Mouse (Mus musculus) forebrain, postnatal 0 days (tissue): ENCODE measurements at regions not wholly inside any gene's neighbourhood (a gene's known extent, or its start where the extent isn't known, plus 50 kb on each side); places are given as distances from the start of the nearest gene placed in this dataset.
A peak's percentile ranks its signal among the peaks of the same experiment; 100 is the strongest.

Source experiments
- ATAC-seq: fragments of 200-750 bp; cut with Nextera tagmentation; 2 replicates; pipeline ENCODE4 v1.8.0; 2017; ENCODE audit warnings: mild to moderate bottlenecking, moderate library complexity
- DNase-seq: peaks from one replicate; pipeline ENCODE4 v3.0.0-alpha.2; 2015
- H3K27ac ChIP-seq: fragments of 300-500 bp; sonication (generic); 2 replicates; pipeline ENCODE4 v1.5.1; 2014; ENCODE audit warnings: low read depth, mild to moderate bottlenecking, antibody characterized with exemption, low read length, moderate library complexity, mixed read lengths
- H3K27me3 ChIP-seq: fragments of 300-500 bp; sonication (generic); 2 replicates; pipeline ENCODE4 v1.6.1; 2014; ENCODE audit warnings: mild to moderate bottlenecking, low read length, mixed read lengths; ENCODE audit not compliant: insufficient read depth
- H3K36me3 ChIP-seq: fragments of 300-500 bp; sonication (generic); 2 replicates; pipeline ENCODE4 v1.6.1; 2014; ENCODE audit warnings: mild to moderate bottlenecking, moderate library complexity; ENCODE audit not compliant: insufficient read depth
- H3K4me1 ChIP-seq: fragments of 300-500 bp; sonication (generic); 2 replicates; pipeline ENCODE4 v1.6.1; 2014; ENCODE audit warnings: antibody characterized with exemption; ENCODE audit not compliant: insufficient read depth
- H3K4me2 ChIP-seq: fragments of 300-500 bp; sonication (generic); 2 replicates; pipeline ENCODE4 v1.6.1; 2014; ENCODE audit warnings: low read depth, mild to moderate bottlenecking, moderate library complexity
- H3K4me3 ChIP-seq: fragments of 300-500 bp; sonication (generic); 2 replicates; pipeline ENCODE4 v1.5.1; 2014; ENCODE audit warnings: low read depth, low read length, mixed read lengths
- H3K9ac ChIP-seq: fragments of 300-500 bp; sonication (generic); 2 replicates; pipeline ENCODE4 v1.6.1; 2014; ENCODE audit warnings: mild to moderate bottlenecking
- H3K9me3 ChIP-seq: fragments of 300-500 bp; sonication (generic); 2 replicates; pipeline ENCODE4 v1.6.1; 2016; ENCODE audit warnings: low read length
- CTCF ChIP-seq: sonication (generic); IDR thresholded peaks from 2 replicates; pipeline ENCODE4 v1.5.1; 2016; ENCODE audit warnings: antibody characterized with exemption, control low read depth, low read depth
- WGBS: fragments of 180-500 bp; shearing (Covaris S2); extraction: QIAGEN DNeasy Blood & Tissue Kit; methylation state at CpG from one replicate; pipeline ENCODE4 v1.1.7; 2014; 5-methylcytosine and 5-hydroxymethylcytosine counted together

GRCm38 (mm10) chr16:5545801-5546200, 290.0 kb upstream of the Eef2kmt start:
- no peak for ATAC-seq
- no peaks in the 10 kb centered on the region for H3K4me1 ChIP-seq
- no peak overlapping the region for H3K4me2 ChIP-seq
- no peaks in the 10 kb centered on the region for H3K9me3 ChIP-seq
- H3K4me3 ChIP-seq = no peak overlapping the region
- 30% methylated on average over 8 of the region's 8 CpGs for WGBS
- no peak for TF ChIP-seq CTCF
- H3K9ac ChIP-seq = no peak overlapping the region
- no peak for DNase-seq
- H3K27me3 ChIP-seq = no peaks in the 10 kb centered on the region
- no peaks in the 10 kb centered on the region for H3K36me3 ChIP-seq
- no peak overlapping the region for H3K27ac ChIP-seq

GRCm38 (mm10) chr16:5544436-5544835, 288.7 kb upstream of the Eef2kmt start:
- no peak overlapping the region for H3K4me2 ChIP-seq
- 73% methylated on average over 2 of the region's 2 CpGs for WGBS
- H3K9ac ChIP-seq = no peak overlapping the region
- no peak overlapping the region for H3K27ac ChIP-seq
- H3K4me3 ChIP-seq = no peak overlapping the region
- no peak for DNase-seq
- no peaks in the 10 kb centered on the region for H3K36me3 ChIP-seq
- ATAC-seq = no peak
- TF ChIP-seq CTCF = no peak
- H3K4me1 ChIP-seq = no peaks in the 10 kb centered on the region
- no peaks in the 10 kb centered on the region for H3K9me3 ChIP-seq
- no peaks in the 10 kb centered on the region for H3K27me3 ChIP-seq

- WGBS = 46% methylated on average over 10 of the region's 10 CpGs
- Histone ChIP-seq H3K9ac (no peak overlapping the region), H3K27me3 (no peaks in the 10 kb centered on the region), H3K4me1 (no peaks in the 10 kb centered on the region), H3K4me3 (no peak overlapping the region), H3K36me3 (no peaks in the 10 kb centered on the region), H3K9me3 (no peaks in the 10 kb centered on the region), H3K27ac (no peak overlapping the region), H3K4me2 (no peak overlapping the region)
- TF ChIP-seq CTCF = peak; percentile 33; the same call in 1 of the 2 replicates
- ATAC-seq = peak; percentile 64
- DNase-seq = peak; percentile 43
Measured at GRCm38 (mm10) chr16:5538836-5539510, 283.2 kb upstream of the Eef2kmt start.

- WGBS = 41% methylated on average over 11 of the region's 11 CpGs
- peak; percentile 61 for TF ChIP-seq CTCF
- DNase-seq (no peak), ATAC-seq (no peak)
- no peaks in the 10 kb centered on the region for H3K27me3 ChIP-seq
- no peaks in the 10 kb centered on the region for H3K36me3 ChIP-seq
- no peaks in the 10 kb centered on the region for H3K9me3 ChIP-seq
- no peak overlapping the region for H3K27ac ChIP-seq
- H3K4me3 ChIP-seq = no peak overlapping the region
- H3K9ac ChIP-seq = no peak overlapping the region
- H3K4me2 ChIP-seq = no peak overlapping the region
- no peaks in the 10 kb centered on the region for H3K4me1 ChIP-seq
Measured at GRCm38 (mm10) chr16:5537286-5538204, 281.8 kb upstream of the Eef2kmt start.

GRCm38 (mm10) chr16:5536515-5536972, 280.8 kb upstream of the Eef2kmt start:
- no peaks in the 10 kb centered on the region for H3K4me1 ChIP-seq
- no peaks in the 10 kb centered on the region for H3K9me3 ChIP-seq
- H3K4me2 ChIP-seq = no peak overlapping the region
- DNase-seq = no peak
- no peak for ATAC-seq
- TF ChIP-seq CTCF = no peak
- H3K36me3 ChIP-seq = no peaks in the 10 kb centered on the region
- no peak overlapping the region for H3K4me3 ChIP-seq
- no peak overlapping the region for H3K27ac ChIP-seq
- no peaks in the 10 kb centered on the region for H3K27me3 ChIP-seq
- 17% methylated on average over 14 of the region's 14 CpGs for WGBS
- no peak overlapping the region for H3K9ac ChIP-seq

- no peak overlapping the region for H3K4me2 ChIP-seq
- H3K36me3 ChIP-seq = no peaks in the 10 kb centered on the region
- H3K9ac ChIP-seq = no peak overlapping the region
- DNase-seq = no peak
- H3K27me3 ChIP-seq = no peaks in the 10 kb centered on the region
- no peaks in the 10 kb centered on the region for H3K9me3 ChIP-seq
- no peak for ATAC-seq
- H3K4me3 ChIP-seq = no peak overlapping the region
- no peaks in the 10 kb centered on the region for H3K4me1 ChIP-seq
- WGBS = 52% methylated on average over 8 of the region's 8 CpGs
- no peak overlapping the region for H3K27ac ChIP-seq
- TF ChIP-seq CTCF = no peak
Measured at GRCm38 (mm10) chr16:5535414-5535813, 279.6 kb upstream of the Eef2kmt start.

- ATAC-seq (peak; percentile 7; the same call in 1 of the 2 replicates), DNase-seq (peak; percentile 64)
- no peaks in the 10 kb centered on the region for H3K27me3 ChIP-seq
- no peak overlapping the region for H3K4me2 ChIP-seq
- no peaks in the 10 kb centered on the region for H3K4me1 ChIP-seq
- H3K27ac ChIP-seq = no peak overlapping the region
- H3K36me3 ChIP-seq = no peaks in the 10 kb centered on the region
- 46% methylated on average over 5 of the region's 5 CpGs for WGBS
- H3K9me3 ChIP-seq = no peaks in the 10 kb centered on the region
- no peak overlapping the region for H3K4me3 ChIP-seq
- no peak overlapping the region for H3K9ac ChIP-seq
- TF ChIP-seq CTCF = peak; percentile 60
Measured at GRCm38 (mm10) chr16:5534862-5535261, 279.1 kb upstream of the Eef2kmt start.
